Mouse (Mus musculus) liver, embryonic 14.5 days (tissue): ENCODE measurements at regions not wholly inside any gene's neighbourhood (a gene's known extent, or its start where the extent isn't known, plus 50 kb on each side); places are given as distances from the start of the nearest gene placed in this dataset.

ENCODE experiments used
- ATAC-seq: fragments of 200-750 bp; cut with Nextera tagmentation; 2 replicates; pipeline ENCODE4 v1.8.0; 2017; ENCODE audit warnings: moderate number of reproducible peaks, mild to moderate bottlenecking, moderate library complexity; ENCODE audit not compliant: insufficient read depth
- DNase-seq, 3 experiments: peaks; one replicate each; pipeline ENCODE4 v3.0.0-alpha.2; 2012 to 2013; ENCODE audit warnings: low read depth in 3 of 3, low spot score in 3 of 3
- H3K27ac ChIP-seq: fragments of 300-500 bp; sonication (generic); 2 replicates; pipeline ENCODE4 v1.5.1; 2014; ENCODE audit warnings: moderate library complexity, mild to moderate bottlenecking, control low read depth, inconsistent platforms
- H3K27me3 ChIP-seq: fragments of 300-500 bp; sonication (generic); 2 replicates; pipeline ENCODE4 v1.6.1; 2014; ENCODE audit warnings: mild to moderate bottlenecking, low read length, moderate library complexity; ENCODE audit not compliant: control insufficient read depth, insufficient read depth
- H3K36me3 ChIP-seq: fragments of 300-500 bp; sonication (generic); replicated peaks from 2 replicates; pipeline ENCODE4 v1.6.1; 2014; ENCODE audit warnings: low read depth; ENCODE audit not compliant: control insufficient read depth, insufficient read depth
- H3K4me1 ChIP-seq, 2 experiments: fragments of 200-500 bp in 1 of 2; fragments of 300-500 bp in 1 of 2; sonication (generic) in 1 of 2; replicated peaks; 2 replicates each; pipeline ENCODE4 v1.6.1; 2012 to 2014; ENCODE audit warnings: antibody characterized with exemption in 1 of 2, inconsistent platforms in 1 of 2, low read length in 1 of 2; ENCODE audit not compliant: control insufficient read depth in 2 of 2, insufficient read depth in 2 of 2
- H3K4me2 ChIP-seq: fragments of 300-500 bp; sonication (generic); 2 replicates; pipeline ENCODE4 v1.6.1; 2014; ENCODE audit warnings: low read depth, mild to moderate bottlenecking, control low read depth, moderate library complexity
- H3K4me3 ChIP-seq, 2 experiments: fragments of 200-500 bp in 1 of 2; fragments of 300-500 bp in 1 of 2; sonication (generic) in 1 of 2; 2 replicates each; pipeline ENCODE4 v1.5.1; 2012 to 2014; ENCODE audit warnings: low read depth in 2 of 2, low read length in 2 of 2, mild to moderate bottlenecking in 2 of 2, control low read depth in 1 of 2, inconsistent platforms in 1 of 2, moderate library complexity in 1 of 2; ENCODE audit not compliant: insufficient read depth in 1 of 2
- H3K9ac ChIP-seq: fragments of 300-500 bp; sonication (generic); replicated peaks from 2 replicates; pipeline ENCODE4 v1.6.1; 2014; ENCODE audit warnings: mild to moderate bottlenecking, control low read depth, moderate library complexity
- H3K9me3 ChIP-seq: fragments of 300-500 bp; sonication (generic); 2 replicates; pipeline ENCODE4 v1.6.1; 2016; ENCODE audit warnings: low read length, mixed read lengths; ENCODE audit not compliant: control insufficient read depth
- CTCF ChIP-seq: IDR thresholded peaks from 2 replicates; pipeline ENCODE4 v1.5.1; 2016; ENCODE audit warnings: antibody characterized with exemption, low read depth, control low read depth
- EP300 ChIP-seq: IDR thresholded peaks from 2 replicates; pipeline ENCODE4 v1.6.1; 2016; ENCODE audit warnings: antibody characterized with exemption, low read depth
- WGBS: fragments of 180-500 bp; shearing (Covaris S2); extraction: QIAGEN DNeasy Blood & Tissue Kit; methylation state at CpG from one replicate; pipeline ENCODE4 v1.1.7; 2014; ENCODE audit not compliant: insufficient replicate concordance; 5-methylcytosine and 5-hydroxymethylcytosine counted together

DNA sequence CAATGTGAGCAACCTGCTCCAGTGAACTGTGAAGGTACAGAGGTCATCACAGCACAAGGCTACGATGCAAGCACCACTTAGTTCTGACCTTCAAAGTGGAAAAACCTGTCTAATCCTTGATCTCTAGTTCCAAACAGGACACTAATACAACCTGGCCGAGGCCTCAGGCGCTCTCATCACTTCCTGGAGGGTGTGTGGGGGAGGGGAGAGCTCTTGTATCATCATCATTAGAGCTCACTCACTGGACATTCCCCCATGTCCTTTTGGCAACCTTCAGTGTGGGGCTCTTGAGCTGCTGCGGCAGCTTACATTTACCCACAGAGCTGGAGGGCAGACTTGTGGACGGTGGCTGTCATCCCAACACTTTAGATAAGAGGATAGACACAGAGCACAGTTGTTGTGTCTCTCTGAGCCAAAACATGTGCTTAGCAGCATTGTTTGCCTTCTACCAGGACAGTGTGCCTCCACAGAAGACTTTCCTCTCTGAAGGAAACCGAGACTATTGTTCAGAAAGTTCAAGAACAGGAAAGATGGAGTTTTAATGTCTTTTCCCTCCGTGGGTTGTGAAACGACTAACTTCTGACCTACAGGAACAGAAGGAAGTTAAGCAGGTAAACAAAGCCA, 115.2 kb upstream of the Mylip start:
- peaks cover 24% of the 10 kb centered on the region for H3K27me3 ChIP-seq
- WGBS, result 33% methylated on average over 8 of the region's 8 CpGs

DNA sequence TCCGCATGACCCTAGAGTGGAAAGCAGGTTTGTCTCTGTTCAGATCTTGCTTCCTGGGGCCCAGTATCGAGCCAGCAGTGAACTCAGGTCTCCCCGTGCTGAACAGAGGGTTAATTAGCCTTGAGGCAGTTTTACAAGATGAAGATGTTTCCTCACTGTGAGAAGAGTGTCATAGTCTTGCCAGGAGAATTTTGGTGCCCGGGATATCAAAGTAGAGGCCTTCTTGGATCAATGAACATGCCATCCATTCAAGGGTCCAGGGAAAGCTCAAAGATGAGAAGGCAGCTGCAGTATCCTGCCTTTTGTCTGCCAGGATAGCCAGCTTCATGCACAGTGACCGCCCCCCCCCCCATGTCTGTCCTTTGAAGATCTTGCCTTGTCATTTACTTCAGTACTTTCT, 114.2 kb upstream of the Mylip start:
- no peak overlapping the region for H3K9ac ChIP-seq
- peaks cover 0 to 4% of the 10 kb centered on the region in 2 experiments; a peak in 1 of 4 replicates for H3K4me1 ChIP-seq
- WGBS, result 56% methylated on average over 5 of the region's 5 CpGs
- H3K27ac ChIP-seq, result no peak overlapping the region
- no peak overlapping the region for H3K4me3 ChIP-seq
- ATAC-seq (no peak), DNase-seq (no peak)
- H3K27me3 ChIP-seq, result peaks cover 23% of the 10 kb centered on the region
- H3K4me2 ChIP-seq, result no peak overlapping the region
- no peak for TF ChIP-seq CTCF
- no peak for TF ChIP-seq EP300
- no peaks in the 10 kb centered on the region for H3K9me3 ChIP-seq
- H3K36me3 ChIP-seq, result no peaks in the 10 kb centered on the region

More for the DNA sequence above, 115.2 kb upstream of the Mylip start:
- H3K4me2 ChIP-seq, result no peak overlapping the region
- TF ChIP-seq CTCF (no peak), EP300 (no peak)
- ATAC-seq (no peak), DNase-seq (no peak)
- H3K9me3 ChIP-seq, result no peaks in the 10 kb centered on the region
- peaks cover 0 to 4% of the 10 kb centered on the region in 2 experiments; a peak in 1 of 4 replicates for H3K4me1 ChIP-seq
- H3K4me3 ChIP-seq, result no peak overlapping the region
- H3K36me3 ChIP-seq, result no peaks in the 10 kb centered on the region
- no peak overlapping the region; the same call in 1 of the 2 replicates for H3K9ac ChIP-seq
- no peak overlapping the region for H3K27ac ChIP-seq

DNA sequence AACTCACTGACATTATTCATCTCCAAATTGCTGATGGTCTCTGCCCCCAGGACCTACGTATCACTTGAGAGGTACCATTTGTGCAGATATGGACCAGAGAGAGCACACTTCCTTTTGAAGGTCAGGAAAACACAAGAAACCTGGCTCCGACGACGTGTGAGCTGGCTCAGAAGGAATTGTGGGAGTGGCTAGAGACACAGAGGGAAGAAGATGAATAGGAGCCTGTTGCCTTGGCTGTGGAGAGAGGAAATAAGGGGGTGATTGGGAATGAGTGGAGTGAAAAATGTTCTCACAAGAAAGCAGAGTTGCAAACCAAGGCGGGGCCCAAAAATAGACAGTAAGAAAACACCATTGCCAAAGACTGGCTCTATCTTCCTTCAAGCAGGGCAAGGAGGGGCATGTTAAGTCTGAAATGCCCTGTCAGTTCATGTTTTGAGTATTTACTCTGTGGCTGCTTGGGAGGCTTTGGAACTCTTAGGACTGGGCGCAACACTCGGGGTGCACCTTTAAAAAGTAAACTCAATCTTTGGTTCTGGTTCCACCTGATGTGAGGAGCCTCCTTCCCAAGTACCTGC, 111.6 kb upstream of the Mylip start:
- DNase-seq, result no peak
- no peak for TF ChIP-seq CTCF
- TF ChIP-seq EP300, result no peak

DNA sequence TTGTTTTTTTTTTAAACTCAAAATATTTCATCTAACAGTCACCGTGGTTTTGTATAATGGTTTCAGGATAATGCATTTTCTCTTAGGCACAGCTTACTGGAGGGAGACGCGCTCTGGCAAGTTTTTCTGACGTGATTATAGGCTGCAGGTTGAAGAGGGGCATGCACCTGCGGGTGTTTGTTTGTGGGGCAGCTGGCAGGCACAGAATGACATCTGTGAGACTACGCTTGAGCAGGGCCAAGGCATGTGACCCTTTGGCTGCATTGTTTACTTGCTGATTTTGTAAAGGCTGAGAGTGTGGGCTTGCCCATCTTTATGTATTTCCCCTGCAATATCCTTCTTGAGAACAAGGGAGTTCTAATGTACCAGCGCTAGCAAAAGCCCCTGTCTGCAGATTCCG, 108.4 kb upstream of the Mylip start:
- H3K36me3 ChIP-seq, result no peaks in the 10 kb centered on the region
- H3K27ac ChIP-seq, result no peak overlapping the region
- WGBS, result 71% methylated on average over 8 of the region's 8 CpGs
- no peak overlapping the region for H3K4me3 ChIP-seq
- ATAC-seq, result no peak
- H3K9me3 ChIP-seq, result no peaks in the 10 kb centered on the region
- TF ChIP-seq EP300 (no peak), CTCF (no peak)
- no peak for DNase-seq
- no peaks in the 10 kb centered on the region for H3K4me1 ChIP-seq
- H3K9ac ChIP-seq, result no peak overlapping the region
- H3K27me3 ChIP-seq, result peaks cover 17% of the 10 kb centered on the region
- no peak overlapping the region for H3K4me2 ChIP-seq

More for the DNA sequence above, 111.6 kb upstream of the Mylip start:
- 46% methylated on average over 7 of the region's 7 CpGs for WGBS
- Histone ChIP-seq H3K27ac (no peak overlapping the region), H3K9ac (no peak overlapping the region), H3K4me3 (no peak overlapping the region), H3K36me3 (no peaks in the 10 kb centered on the region), H3K4me2 (no peak overlapping the region), H3K27me3 (peaks cover 27% of the 10 kb centered on the region), H3K4me1 (peaks cover 0 to 4% of the 10 kb centered on the region in 2 experiments; a peak in 1 of 4 replicates), H3K9me3 (no peaks in the 10 kb centered on the region)
- no peak for ATAC-seq

DNA sequence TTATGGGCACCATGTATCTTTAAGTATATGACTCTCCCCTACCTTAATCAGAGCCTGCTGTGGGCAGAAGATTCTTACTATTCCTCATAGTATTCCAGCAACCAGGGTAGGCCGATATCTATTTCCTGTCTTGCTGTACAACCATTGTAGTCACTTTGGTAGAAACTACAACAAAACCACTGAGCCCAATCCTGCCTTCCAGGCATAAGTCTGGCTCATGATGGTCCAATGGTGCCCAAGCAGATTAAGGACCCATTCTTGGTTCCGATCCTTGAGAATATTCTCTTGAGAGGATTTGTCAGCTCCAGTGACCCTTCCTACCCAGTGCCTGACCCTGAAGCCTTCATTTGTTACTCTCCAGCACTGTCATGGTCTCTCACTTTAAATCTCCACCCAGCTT, 102.9 kb upstream of the Mylip start:
- no peaks in the 10 kb centered on the region for H3K36me3 ChIP-seq
- H3K9ac ChIP-seq, result no peak overlapping the region
- no peak overlapping the region for H3K27ac ChIP-seq
- no peak overlapping the region for H3K4me2 ChIP-seq
- DNase-seq, result no peak
- no peak overlapping the region for H3K4me3 ChIP-seq
- H3K4me1 ChIP-seq, result no peaks in the 10 kb centered on the region
- no peak for ATAC-seq
- H3K9me3 ChIP-seq, result no peaks in the 10 kb centered on the region
- no peak for TF ChIP-seq CTCF
- no peak for TF ChIP-seq EP300
- WGBS, result 80% methylated on average over 2 of the region's 2 CpGs
- peaks cover 8% of the 10 kb centered on the region for H3K27me3 ChIP-seq
